ENCODE assay signal across 23 mouse cellular contexts in the genomic region with DNA sequence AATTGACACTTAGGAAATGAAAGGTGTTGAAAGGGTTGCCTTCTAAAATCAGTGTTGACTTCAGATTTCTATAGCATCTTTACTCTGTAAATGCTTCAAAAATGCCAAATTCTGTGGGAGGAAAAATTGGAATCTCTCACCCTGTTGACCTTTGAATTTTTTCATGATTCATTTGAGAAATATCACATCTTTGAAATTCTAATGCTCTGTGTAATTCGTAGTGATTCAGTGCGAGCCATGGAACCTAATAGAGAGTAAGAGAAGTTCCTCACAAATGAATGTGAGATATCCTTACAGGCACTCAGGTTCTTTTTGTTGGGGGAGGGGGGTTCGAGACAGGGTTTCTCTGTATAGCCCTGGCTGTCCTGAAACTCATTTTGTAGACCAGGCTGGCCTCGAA.
"Had no signal": no experiment of that assay in that cellular context is flagged by ENCODE, and none has a peak within 500 bp of the region (broad histone marks: within the 10 kb centered on the region; RNA-seq: fewer than 3 reads in every experiment).

No protein-coding gene starts in this region.

- H3K4me2 ChIP-seq: hindbrain, embryonic 13.5 days; hindbrain, embryonic 15.5 days; limb, embryonic 12.5 days; liver, embryonic 11.5 days; liver, embryonic 13.5 days; liver, embryonic 15.5 days had no signal

- H3K27ac ChIP-seq: heart, embryonic 10.5 days; hindbrain, embryonic 13.5 days; hindbrain, embryonic 15.5 days; hindbrain, postnatal 0 days; layer of hippocampus, adult 2 months; limb, embryonic 10.5 days; limb, embryonic 12.5 days; liver, embryonic 13.5 days; liver, embryonic 15.5 days had no signal

- H3K9me3 ChIP-seq: heart, embryonic 10.5 days; hindbrain, embryonic 13.5 days; hindbrain, embryonic 15.5 days; limb, embryonic 10.5 days; limb, embryonic 12.5 days; liver, embryonic 13.5 days; liver, embryonic 15.5 days had no signal

- H3K36me3 ChIP-seq: heart, embryonic 10.5 days; hindbrain, embryonic 13.5 days; hindbrain, embryonic 15.5 days; limb, embryonic 10.5 days; limb, embryonic 12.5 days; liver, embryonic 13.5 days; liver, embryonic 15.5 days had no signal

- H3K9ac ChIP-seq: hindbrain, embryonic 13.5 days; hindbrain, embryonic 15.5 days; limb, embryonic 12.5 days; liver, embryonic 13.5 days; liver, embryonic 15.5 days; liver, postnatal 0 days had no signal

- H3K4me1 ChIP-seq: hindbrain, embryonic 13.5 days; hindbrain, embryonic 15.5 days; limb, embryonic 10.5 days; limb, embryonic 12.5 days; liver, embryonic 13.5 days; liver, embryonic 15.5 days had no signal

- DNase-seq: gastrocnemius, postnatal 14 days; gastrocnemius, postnatal 36 days; heart, adult 18-20 months; heart, postnatal 14 days; heart, postnatal 36 days; kidney, adult 18-20 months; kidney, adult 8-10 months; kidney, postnatal 10 days; kidney, postnatal 25 days; kidney, postnatal 4 days; liver; liver, embryonic 13.5 days; liver, postnatal 0 days had no signal

- ATAC-seq: hindbrain, postnatal 0 days; intestine, postnatal 0 days; liver, postnatal 0 days had no signal

- H3K4me3 ChIP-seq: heart, embryonic 10.5 days; hindbrain, embryonic 13.5 days; hindbrain, embryonic 15.5 days; layer of hippocampus, adult 2 months; limb, embryonic 10.5 days; limb, embryonic 12.5 days; liver, embryonic 13.5 days; liver, embryonic 15.5 days had no signal

- H3K27me3 ChIP-seq: hindbrain, embryonic 13.5 days; hindbrain, embryonic 15.5 days; limb, embryonic 12.5 days; liver, embryonic 13.5 days; liver, embryonic 15.5 days had no signal
